Mouse (Mus musculus): ENCODE data around the gene Pcyox1.

DNA sequence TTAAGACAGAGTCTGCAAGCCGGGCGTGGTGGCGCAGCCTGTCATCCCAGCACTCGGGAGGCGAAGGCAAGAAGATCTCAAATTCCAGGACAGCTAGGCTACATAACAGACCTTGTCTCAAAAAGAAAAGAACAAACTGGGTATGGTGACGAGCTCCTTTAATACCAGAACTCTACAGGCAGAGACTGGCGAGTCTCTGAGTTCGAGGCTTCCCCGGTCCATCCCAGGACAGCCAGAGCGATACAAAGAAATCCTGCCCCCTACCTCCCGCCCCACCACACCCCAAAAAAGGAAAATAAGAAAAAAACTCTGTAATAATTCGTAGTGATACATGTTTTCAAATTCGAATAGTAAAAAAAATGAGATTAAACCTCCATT is 42.2 kb upstream of the Pcyox1 start:
- no peak for TF ChIP-seq CTCF (IDR thresholded peaks at IDR 0.05; ENCODE audit: low read depth, low read length)
- no peak for TF ChIP-seq POLR2AphosphoS5 (IDR thresholded peaks at IDR 0.05; ENCODE audit: insufficient replicate concordance, low read depth, low read length)
- no peak for TF ChIP-seq TAL1 (conservative IDR thresholded peaks at IDR 0.05; ENCODE audit: low read depth, low read length)
- no peak for TF ChIP-seq GATA1 (IDR thresholded peaks at IDR 0.05; ENCODE audit: borderline replicate concordance, low read length)
- no peak for TF ChIP-seq GATA2 (IDR thresholded peaks at IDR 0.05; ENCODE audit: borderline replicate concordance, low read depth, low read length)
